Mouse (Mus musculus): ENCODE measurements around the gene Pklr. TPM values are rescaled to one million over a fixed set of nuclear protein-coding genes. Genes with fewer than 3 reads are reported as not detected.
A peak's percentile ranks its signal among the peaks of the same experiment; 100 is the strongest.

Gene Pklr
- total and polyA plus RNA-seq, 2 experiments from 2014 or later = 0.04 TPM; not detected in 1

GRCm38 (mm10) chr3:89147101-89147978 is 11.4 kb downstream of the Pklr start:
- Histone ChIP-seq H3K27ac (ENCODE audit: low read depth) (no peak overlapping the region), H3K9ac (replicated peaks; ENCODE audit: low read depth, low read length) (no peak overlapping the region), H3K36me3 (replicated peaks; ENCODE audit: control insufficient read depth, insufficient read depth, low read length) (no peaks in the 10 kb centered on the region), H3K9me3 (replicated peaks; ENCODE audit: control insufficient read depth, low read length) (no peaks in the 10 kb centered on the region), H3K4me2 (ENCODE audit: low read depth, low read length) (peak overlapping the region; percentile 24; the same call in 1 of the 2 replicates), H3K27me3 (ENCODE audit: control insufficient read depth, insufficient read depth, low read length) (peaks cover 52% of the 10 kb centered on the region), H3K4me1 (ENCODE audit: control insufficient read depth, insufficient read depth) (no peaks in the 10 kb centered on the region), H3K4me3 (ENCODE audit: low read depth, low read length) (no peak overlapping the region)
- TF ChIP-seq EP300 (IDR thresholded peaks at IDR 0.05; ENCODE audit: low read depth) (no peak), CTCF (IDR thresholded peaks at IDR 0.05; ENCODE audit: low read depth) (no peak)
- 18% methylated on average over 26 of the region's 26 CpGs for WGBS
- ATAC-seq (ENCODE audit: insufficient read depth, low read depth) (no peak), DNase-seq (ENCODE audit: low spot score) (no peak)

- Histone ChIP-seq H3K36me3 (replicated peaks; ENCODE audit: control insufficient read depth, insufficient read depth, low read length) (no peaks in the 10 kb centered on the region), H3K4me1 (ENCODE audit: control insufficient read depth, insufficient read depth) (no peaks in the 10 kb centered on the region), H3K9me3 (replicated peaks; ENCODE audit: control insufficient read depth, low read length) (no peaks in the 10 kb centered on the region), H3K4me3 (ENCODE audit: low read depth, low read length) (no peak overlapping the region), H3K27me3 (ENCODE audit: control insufficient read depth, insufficient read depth, low read length) (peaks cover 57% of the 10 kb centered on the region), H3K4me2 (ENCODE audit: low read depth, low read length) (peak overlapping the region; percentile 24), H3K9ac (replicated peaks; ENCODE audit: low read depth, low read length) (no peak overlapping the region), H3K27ac (ENCODE audit: low read depth) (no peak overlapping the region)
- ATAC-seq (ENCODE audit: insufficient read depth, low read depth) (no peak), DNase-seq (ENCODE audit: low spot score) (no peak)
- 6% methylated on average over 15 of the region's 15 CpGs for WGBS
- TF ChIP-seq EP300 (IDR thresholded peaks at IDR 0.05; ENCODE audit: low read depth) = no peak
- no peak for TF ChIP-seq CTCF (IDR thresholded peaks at IDR 0.05; ENCODE audit: low read depth)
These were observed 12.0 kb downstream of the Pklr start for GRCm38 (mm10) chr3:89147979-89148311.

GRCm38 (mm10) chr3:89148567-89148966 is 12.6 kb downstream of the Pklr start:
- H3K36me3 ChIP-seq (replicated peaks; ENCODE audit: control insufficient read depth, insufficient read depth, low read length) = no peaks in the 10 kb centered on the region
- H3K27me3 ChIP-seq (ENCODE audit: control insufficient read depth, insufficient read depth, low read length) = peaks cover 57% of the 10 kb centered on the region
- no peaks in the 10 kb centered on the region for H3K9me3 ChIP-seq (replicated peaks; ENCODE audit: control insufficient read depth, low read length)
- no peak overlapping the region for H3K9ac ChIP-seq (replicated peaks; ENCODE audit: low read depth, low read length)
- 79% methylated on average over 14 of the region's 14 CpGs for WGBS
- DNase-seq (ENCODE audit: low spot score) (no peak), ATAC-seq (ENCODE audit: insufficient read depth, low read depth) (no peak)
- no peaks in the 10 kb centered on the region for H3K4me1 ChIP-seq (ENCODE audit: control insufficient read depth, insufficient read depth)
- H3K4me3 ChIP-seq (ENCODE audit: low read depth, low read length) = no peak overlapping the region
- H3K4me2 ChIP-seq (ENCODE audit: low read depth, low read length) = no peak overlapping the region
- no peak overlapping the region for H3K27ac ChIP-seq (ENCODE audit: low read depth)
- TF ChIP-seq CTCF (IDR thresholded peaks at IDR 0.05; ENCODE audit: low read depth) (no peak), EP300 (IDR thresholded peaks at IDR 0.05; ENCODE audit: low read depth) (no peak)

DNA sequence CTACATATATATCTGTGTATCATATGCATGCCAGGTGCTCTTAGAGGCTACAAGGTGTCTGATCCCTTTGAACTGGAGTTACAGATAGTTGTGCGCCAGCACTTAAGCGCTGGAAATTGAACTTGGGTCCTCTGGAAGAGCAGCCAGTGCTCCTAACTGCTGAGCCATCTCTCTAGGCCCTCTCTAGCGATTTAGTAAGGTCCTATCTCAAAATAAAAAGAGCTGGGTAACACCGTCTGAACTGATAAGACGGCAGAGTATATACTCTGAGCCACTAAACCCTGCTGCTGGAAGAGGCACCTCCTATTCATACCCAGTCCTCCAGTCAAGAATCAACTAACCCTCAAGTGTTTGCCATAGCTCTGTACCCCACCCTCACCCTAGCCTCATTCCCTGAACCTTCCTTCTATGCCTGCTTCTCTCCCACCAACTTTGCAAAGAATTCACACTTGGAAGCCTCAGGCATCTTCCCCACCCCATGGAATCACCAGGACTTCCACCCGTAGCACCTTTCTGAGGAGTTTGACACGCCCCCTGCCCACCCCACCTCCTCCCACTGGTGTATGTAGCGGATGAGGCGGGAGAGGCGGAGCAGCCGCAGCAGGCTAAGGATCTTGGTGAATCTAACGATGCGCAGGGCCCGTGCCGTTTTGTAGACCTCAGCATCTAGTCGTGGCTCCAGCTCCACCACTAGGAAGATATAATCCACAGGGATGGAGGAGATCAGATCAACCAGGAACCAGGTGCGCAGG is 16.3 kb downstream of the Pklr start:
- no peaks in the 10 kb centered on the region for H3K4me1 ChIP-seq (ENCODE audit: control insufficient read depth, insufficient read depth)
- H3K9ac ChIP-seq (replicated peaks; ENCODE audit: low read depth, low read length) = no peak overlapping the region
- H3K9me3 ChIP-seq (replicated peaks; ENCODE audit: control insufficient read depth, low read length) = no peaks in the 10 kb centered on the region
- TF ChIP-seq CTCF (IDR thresholded peaks at IDR 0.05; ENCODE audit: low read depth) (no peak), EP300 (IDR thresholded peaks at IDR 0.05; ENCODE audit: low read depth) (no peak)
- no peaks in the 10 kb centered on the region for H3K36me3 ChIP-seq (replicated peaks; ENCODE audit: control insufficient read depth, insufficient read depth, low read length)
- 50% methylated on average over 17 of the region's 17 CpGs for WGBS
- no peak for ATAC-seq (ENCODE audit: insufficient read depth, low read depth)
- H3K27ac ChIP-seq (ENCODE audit: low read depth) = no peak overlapping the region
- DNase-seq (ENCODE audit: low spot score) = no peak
- H3K27me3 ChIP-seq (ENCODE audit: control insufficient read depth, insufficient read depth, low read length) = peaks cover 42% of the 10 kb centered on the region
- H3K4me2 ChIP-seq (ENCODE audit: low read depth, low read length) = no peak overlapping the region
- H3K4me3 ChIP-seq (ENCODE audit: low read depth, low read length) = no peak overlapping the region

DNA sequence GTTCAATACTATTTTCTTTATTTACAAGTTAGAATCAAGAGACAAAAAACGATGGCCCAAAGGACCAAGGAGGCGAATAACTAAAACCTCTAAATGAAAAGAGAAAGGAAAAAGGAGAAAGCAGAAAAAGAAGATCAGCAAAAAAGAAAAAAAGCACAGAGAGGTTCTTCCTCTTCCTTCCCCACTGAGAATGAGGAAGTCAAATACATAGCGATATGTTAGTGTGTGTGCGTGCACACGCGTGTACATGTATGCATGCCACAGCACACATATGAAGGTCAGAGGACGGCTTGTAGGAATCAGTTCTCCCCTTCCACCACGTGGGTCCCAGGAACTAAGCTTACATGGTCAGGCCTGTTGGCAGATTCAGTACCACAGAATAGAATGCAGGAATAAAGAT is 21.0 kb downstream of the Pklr start:
- H3K4me1 ChIP-seq (ENCODE audit: control insufficient read depth, insufficient read depth) = peaks cover 6% of the 10 kb centered on the region; the same call in 1 of the 2 replicates
- H3K27me3 ChIP-seq (ENCODE audit: control insufficient read depth, insufficient read depth, low read length) = peaks cover 23% of the 10 kb centered on the region
- no peak overlapping the region for H3K4me2 ChIP-seq (ENCODE audit: low read depth, low read length)
- H3K4me3 ChIP-seq (ENCODE audit: low read depth, low read length) = no peak overlapping the region
- no peak for ATAC-seq (ENCODE audit: insufficient read depth, low read depth)
- H3K9me3 ChIP-seq (replicated peaks; ENCODE audit: control insufficient read depth, low read length) = no peaks in the 10 kb centered on the region
- H3K9ac ChIP-seq (replicated peaks; ENCODE audit: low read depth, low read length) = no peak overlapping the region
- H3K36me3 ChIP-seq (replicated peaks; ENCODE audit: control insufficient read depth, insufficient read depth, low read length) = no peaks in the 10 kb centered on the region
- H3K27ac ChIP-seq (ENCODE audit: low read depth) = no peak overlapping the region
- no peak for DNase-seq (ENCODE audit: low spot score)
- TF ChIP-seq EP300 (IDR thresholded peaks at IDR 0.05; ENCODE audit: low read depth) (no peak), CTCF (IDR thresholded peaks at IDR 0.05; ENCODE audit: low read depth) (no peak)
- WGBS = 80% methylated on average over 8 of the region's 8 CpGs
